Mouse (Mus musculus) limb, embryonic 14.5 days (tissue): ENCODE data around the gene Mettl3. TPM values are rescaled to one million over a fixed set of nuclear protein-coding genes. Genes with fewer than 3 reads are reported as not detected.

Experiments
- ATAC-seq: fragments of 200-750 bp; cut with Nextera tagmentation; 2 replicates; pipeline ENCODE4 v1.8.0; 2017; ENCODE audit warnings: low read depth, moderate number of reproducible peaks, moderate TSS enrichment; ENCODE audit not compliant: low FRiP score
- DNase-seq: peaks from one replicate; pipeline ENCODE4 v3.0.0-alpha.2; 2015; ENCODE audit warnings: low spot score
- H3K27ac ChIP-seq: fragments of 300-500 bp; sonication (generic); replicated peaks from 2 replicates; pipeline ENCODE4 v1.5.1; 2014; ENCODE audit warnings: low read depth, mild to moderate bottlenecking, low read length, moderate library complexity, mixed read lengths
- H3K27me3 ChIP-seq: fragments of 300-500 bp; sonication (generic); 2 replicates; pipeline ENCODE4 v1.6.1; 2014; ENCODE audit warnings: low read length, mixed read lengths; ENCODE audit not compliant: control insufficient read depth, insufficient read depth
- H3K36me3 ChIP-seq: fragments of 300-500 bp; sonication (generic); 2 replicates; pipeline ENCODE4 v1.6.1; 2014; ENCODE audit warnings: mild to moderate bottlenecking, low read length, moderate library complexity, mixed read lengths; ENCODE audit not compliant: control insufficient read depth, insufficient read depth
- H3K4me1 ChIP-seq: fragments of 300-500 bp; sonication (generic); 2 replicates; pipeline ENCODE4 v1.6.1; 2014; ENCODE audit warnings: antibody characterized with exemption, low read length, mixed read lengths; ENCODE audit not compliant: control insufficient read depth, insufficient read depth
- H3K4me2 ChIP-seq: fragments of 300-500 bp; sonication (generic); replicated peaks from 2 replicates; pipeline ENCODE4 v1.6.1; 2014; ENCODE audit warnings: low read depth, mild to moderate bottlenecking, low read length, moderate library complexity; ENCODE audit not compliant: severe bottlenecking
- H3K4me3 ChIP-seq: fragments of 300-500 bp; sonication (generic); replicated peaks from 2 replicates; pipeline ENCODE4 v1.5.1; 2014; ENCODE audit warnings: low read length
- H3K9ac ChIP-seq: fragments of 300-500 bp; sonication (generic); 2 replicates; pipeline ENCODE4 v1.6.1; 2014; ENCODE audit warnings: mild to moderate bottlenecking, low read depth, low read length, moderate library complexity; ENCODE audit not compliant: severe bottlenecking
- H3K9me3 ChIP-seq: fragments of 300-500 bp; sonication (generic); 2 replicates; pipeline ENCODE4 v1.6.1; 2016; ENCODE audit warnings: low read length; ENCODE audit not compliant: control insufficient read depth
- POLR2A ChIP-seq: fragments of 200-500 bp; IDR thresholded peaks from 2 replicates; pipeline ENCODE4 v1.8.0; 2012; ENCODE audit warnings: inconsistent platforms, mild to moderate bottlenecking, moderate library complexity, borderline replicate concordance; ENCODE audit not compliant: insufficient read depth, insufficient read length; ENCODE audit errors: extremely low read depth
- WGBS: fragments of 180-500 bp; shearing (Covaris S2); extraction: QIAGEN DNeasy Blood & Tissue Kit; methylation state at CpG from one replicate; pipeline ENCODE4 v1.1.7; 2014; 5-methylcytosine and 5-hydroxymethylcytosine counted together
- polyA plus RNA-seq, 2 experiments: library from polyadenylated mRNA; depleted of rRNA in 1 of 2; stranded (reverse) in 1 of 2; unstranded in 1 of 2; fragments of >200 nt; fragmentation: Nextera tagmentation in 1 of 2; extraction: Ambion mirVana in 1 of 2; gene quantifications; 2 replicates each; pipeline versions ENCODE4 v1.2.1 to v1.2.3; 2012 to 2014

Gene Mettl3
- polyA plus RNA-seq, 2 experiments = 36.7 to 41.9 TPM

- peak; percentile 98 for DNase-seq
- Histone ChIP-seq H3K27me3 (no peaks in the 10 kb centered on the region), H3K4me3 (peak within 1 kb of the TSS; percentile 97), H3K9me3 (no peaks in the 10 kb centered on the region), H3K4me2 (peak within 1 kb of the TSS; percentile 60), H3K36me3 (peaks cover 9% of the 10 kb centered on the region; the same call in 1 of the 2 replicates), H3K27ac (peak within 1 kb of the TSS; percentile 80), H3K4me1 (peaks cover 12% of the 10 kb centered on the region), H3K9ac (peak within 1 kb of the TSS; percentile 86)
- under 1% methylated on average over 53 of the region's 66 CpGs for WGBS
- peak; percentile 97 for ATAC-seq
- TF ChIP-seq POLR2A = peak; percentile 93; the same call in 1 of the 2 replicates
Measured at GRCm38 (mm10) chr14:52278932-52279746, 25.8 kb downstream of the Mettl3 start, which contains the start of the genes Tox4 and Rab2b. Gene Tox4, plus strand, starts transcription at chr14:52279146. Gene Rab2b, minus strand, starts transcription at chr14:52279545.

GRCm38 (mm10) chr14:52277210-52277609 is 27.7 kb downstream of the Mettl3 start:
- TF ChIP-seq POLR2A = no peak
- Histone ChIP-seq H3K36me3 (peaks cover 15% of the 10 kb centered on the region; the same call in 1 of the 2 replicates), H3K4me1 (peaks cover 12% of the 10 kb centered on the region), H3K4me3 (no peak overlapping the region), H3K27ac (no peak overlapping the region), H3K27me3 (no peaks in the 10 kb centered on the region), H3K9me3 (no peaks in the 10 kb centered on the region), H3K4me2 (no peak overlapping the region), H3K9ac (no peak overlapping the region)
- ATAC-seq (no peak), DNase-seq (no peak)
- 89% methylated on average over 4 of the region's 4 CpGs for WGBS

GRCm38 (mm10) chr14:52272781-52273180 is 32.1 kb downstream of the Mettl3 start:
- H3K27ac ChIP-seq = no peak overlapping the region
- no peaks in the 10 kb centered on the region for H3K4me1 ChIP-seq
- H3K9me3 ChIP-seq = no peaks in the 10 kb centered on the region
- ATAC-seq (no peak), DNase-seq (no peak)
- no peak for TF ChIP-seq POLR2A
- no peak overlapping the region for H3K4me2 ChIP-seq
- WGBS = 66% methylated on average over 3 of the region's 3 CpGs
- no peak overlapping the region for H3K9ac ChIP-seq
- H3K36me3 ChIP-seq = peaks cover 24% of the 10 kb centered on the region; the same call in 1 of the 2 replicates
- H3K27me3 ChIP-seq = no peaks in the 10 kb centered on the region
- no peak overlapping the region for H3K4me3 ChIP-seq

- Histone ChIP-seq H3K9me3 (no peaks in the 10 kb centered on the region), H3K36me3 (peaks cover 8% of the 10 kb centered on the region; the same call in 1 of the 2 replicates), H3K4me2 (peak within 1 kb of the TSS; percentile 75), H3K27ac (peak within 1 kb of the TSS; percentile 89), H3K9ac (peak within 1 kb of the TSS; percentile 85), H3K4me1 (peaks cover 13% of the 10 kb centered on the region), H3K27me3 (no peaks in the 10 kb centered on the region), H3K4me3 (peak within 1 kb of the TSS; percentile 80)
- TF ChIP-seq POLR2A = peak; percentile 93
- ATAC-seq = peak; percentile 100
- peak; percentile 98 for DNase-seq
- under 1% methylated on average over 41 of the region's 54 CpGs for WGBS
Measured at GRCm38 (mm10) chr14:52257484-52258213, 47.3 kb downstream of the Mettl3 start, which contains the start of gene Chd8. Gene Chd8, minus strand, starts transcription at chr14:52257780.
